Mouse (Mus musculus) intestine, embryonic 15.5 days (tissue): ENCODE measurements around the gene Ube2l3. TPM values are rescaled to one million over a fixed set of nuclear protein-coding genes. Genes with fewer than 3 reads are reported as not detected.
A peak's percentile ranks its signal among the peaks of the same experiment; 100 is the strongest.

Source experiments
- ATAC-seq: fragments of 200-750 bp; cut with Nextera tagmentation; 2 replicates; pipeline ENCODE4 v1.8.0; 2017; ENCODE audit warnings: moderate TSS enrichment, moderate library complexity
- H3K27ac ChIP-seq: fragments of 300-500 bp; sonication (generic); 2 replicates; pipeline ENCODE4 v1.5.1; 2015; ENCODE audit warnings: mild to moderate bottlenecking, inconsistent platforms
- H3K27me3 ChIP-seq: fragments of 300-500 bp; sonication (generic); replicated peaks from 2 replicates; pipeline ENCODE4 v1.6.1; 2015; ENCODE audit warnings: inconsistent platforms
- H3K36me3 ChIP-seq: fragments of 300-500 bp; sonication (generic); 2 replicates; pipeline ENCODE4 v1.6.1; 2015; ENCODE audit warnings: inconsistent platforms
- H3K4me1 ChIP-seq: fragments of 300-500 bp; sonication (generic); replicated peaks from 2 replicates; pipeline ENCODE4 v1.6.1; 2015; ENCODE audit warnings: inconsistent platforms
- H3K4me2 ChIP-seq: fragments of 300-500 bp; sonication (generic); replicated peaks from 2 replicates; pipeline ENCODE4 v1.6.1; 2015; ENCODE audit warnings: mild to moderate bottlenecking, inconsistent platforms
- H3K4me3 ChIP-seq: fragments of 300-500 bp; sonication (generic); replicated peaks from 2 replicates; pipeline ENCODE4 v1.5.1; 2015; ENCODE audit warnings: inconsistent platforms
- H3K9ac ChIP-seq: fragments of 300-500 bp; sonication (generic); 2 replicates; pipeline ENCODE4 v1.6.1; 2015; ENCODE audit warnings: inconsistent platforms
- H3K9me3 ChIP-seq: fragments of 300-500 bp; sonication (generic); 2 replicates; pipeline ENCODE4 v1.6.1; 2016; ENCODE audit warnings: inconsistent platforms
- WGBS: fragments of 180-500 bp; shearing (Covaris S2); methylation state at CpG from one replicate; pipeline ENCODE4 v1.1.7; 2015; 5-methylcytosine and 5-hydroxymethylcytosine counted together
- polyA plus RNA-seq: library from polyadenylated mRNA; unstranded; fragments of >200 nt; fragmentation: Nextera tagmentation; extraction: Ambion mirVana; gene quantifications from 2 replicates; pipeline ENCODE4 v1.2.1, GENCODE M21; 2015

Gene Ube2l3
- polyA plus RNA-seq: 352 and 386 TPM in 2 replicates

- 80% methylated on average over 1 of the region's 1 CpGs for WGBS
- H3K27ac ChIP-seq: no peak within 1 kb of the TSS; the same call in 1 of the 2 replicates
- ATAC-seq: no peak
- no peaks in the 10 kb centered on the region for H3K27me3 ChIP-seq
- H3K36me3 ChIP-seq: no peaks in the 10 kb centered on the region
- H3K4me2 ChIP-seq: peak within 1 kb of the TSS; percentile 69
- peak within 1 kb of the TSS; percentile 68 for H3K4me3 ChIP-seq
- no peaks in the 10 kb centered on the region for H3K9me3 ChIP-seq
- no peak within 1 kb of the TSS for H3K9ac ChIP-seq
- peaks cover 12% of the 10 kb centered on the region for H3K4me1 ChIP-seq
Observed at GRCm38 (mm10) chr16:17202549-17202948, at the start of gene Ube2l3. Gene Ube2l3, minus strand, starts transcription at chr16:17202649.

GRCm38 (mm10) chr16:17251539-17251938 is 49.1 kb upstream of the Ube2l3 start:
- peaks cover 36% of the 10 kb centered on the region for H3K4me1 ChIP-seq
- WGBS: 55% methylated on average over 3 of the region's 3 CpGs
- H3K9ac ChIP-seq: no peak overlapping the region
- no peak overlapping the region for H3K4me3 ChIP-seq
- H3K27me3 ChIP-seq: no peaks in the 10 kb centered on the region
- no peaks in the 10 kb centered on the region for H3K36me3 ChIP-seq
- H3K9me3 ChIP-seq: no peaks in the 10 kb centered on the region
- no peak overlapping the region for H3K27ac ChIP-seq
- H3K4me2 ChIP-seq: no peak overlapping the region
- peak; percentile 32 for ATAC-seq

- Histone ChIP-seq H3K4me1 (peaks cover 33% of the 10 kb centered on the region), H3K9ac (no peak overlapping the region), H3K9me3 (no peaks in the 10 kb centered on the region), H3K27me3 (no peaks in the 10 kb centered on the region), H3K27ac (0 out of 2 replicates have a peak overlapping the region, but pooled peaks have one; percentile 24), H3K4me3 (no peak overlapping the region), H3K4me2 (no peak overlapping the region), H3K36me3 (no peaks in the 10 kb centered on the region)
- ATAC-seq: peak; percentile 34; the same call in 1 of the 2 replicates
- WGBS: 44% methylated on average over 6 of the region's 6 CpGs
Observed at GRCm38 (mm10) chr16:17249135-17249534, 46.7 kb upstream of the Ube2l3 start.

GRCm38 (mm10) chr16:17247727-17248126 is 45.3 kb upstream of the Ube2l3 start:
- Histone ChIP-seq H3K4me2 (no peak overlapping the region), H3K36me3 (no peaks in the 10 kb centered on the region), H3K4me3 (no peak overlapping the region), H3K27me3 (no peaks in the 10 kb centered on the region), H3K27ac (no peak overlapping the region), H3K9me3 (no peaks in the 10 kb centered on the region), H3K9ac (no peak overlapping the region), H3K4me1 (peaks cover 28% of the 10 kb centered on the region)
- no peak for ATAC-seq
- WGBS: 56% methylated on average over 4 of the region's 4 CpGs

GRCm38 (mm10) chr16:17244996-17245395 is 42.5 kb upstream of the Ube2l3 start:
- Histone ChIP-seq H3K4me2 (no peak overlapping the region), H3K4me1 (peaks cover 19% of the 10 kb centered on the region), H3K9me3 (no peaks in the 10 kb centered on the region), H3K36me3 (no peaks in the 10 kb centered on the region), H3K9ac (no peak overlapping the region), H3K27me3 (no peaks in the 10 kb centered on the region), H3K4me3 (no peak overlapping the region), H3K27ac (no peak overlapping the region)
- 68% methylated on average over 1 of the region's 1 CpGs for WGBS
- no peak for ATAC-seq

- no peak overlapping the region for H3K4me3 ChIP-seq
- H3K4me1 ChIP-seq: peaks cover 25% of the 10 kb centered on the region
- H3K4me2 ChIP-seq: peak overlapping the region; percentile 14; the same call in 1 of the 2 replicates
- H3K27ac ChIP-seq: peak overlapping the region; percentile 48; the same call in 1 of the 2 replicates
- H3K9me3 ChIP-seq: no peaks in the 10 kb centered on the region
- 16% methylated on average over 1 of the region's 1 CpGs for WGBS
- H3K36me3 ChIP-seq: no peaks in the 10 kb centered on the region
- no peaks in the 10 kb centered on the region for H3K27me3 ChIP-seq
- peak; percentile 85 for ATAC-seq
- H3K9ac ChIP-seq: no peak overlapping the region
Observed at GRCm38 (mm10) chr16:17243731-17244130, 41.3 kb upstream of the Ube2l3 start.

- no peak overlapping the region for H3K4me3 ChIP-seq
- ATAC-seq: 0 out of 2 replicates have a peak, but pooled peaks have one; percentile 15
- H3K27ac ChIP-seq: no peak overlapping the region
- H3K9ac ChIP-seq: no peak overlapping the region
- H3K27me3 ChIP-seq: no peaks in the 10 kb centered on the region
- H3K9me3 ChIP-seq: no peaks in the 10 kb centered on the region
- H3K4me1 ChIP-seq: peaks cover 57% of the 10 kb centered on the region
- H3K4me2 ChIP-seq: 0 out of 2 replicates have a peak overlapping the region, but pooled peaks have one; percentile 3
- WGBS: 31% methylated on average over 2 of the region's 2 CpGs
- H3K36me3 ChIP-seq: no peaks in the 10 kb centered on the region
Observed at GRCm38 (mm10) chr16:17239409-17239808, 37.0 kb upstream of the Ube2l3 start.

GRCm38 (mm10) chr16:17237634-17238033 is 35.2 kb upstream of the Ube2l3 start:
- H3K9me3 ChIP-seq: no peaks in the 10 kb centered on the region
- peaks cover 57% of the 10 kb centered on the region for H3K4me1 ChIP-seq
- no peak overlapping the region for H3K4me3 ChIP-seq
- no peak overlapping the region for H3K27ac ChIP-seq
- no peak overlapping the region for H3K9ac ChIP-seq
- H3K4me2 ChIP-seq: no peak overlapping the region
- 61% methylated on average over 3 of the region's 3 CpGs for WGBS
- no peak for ATAC-seq
- no peaks in the 10 kb centered on the region for H3K36me3 ChIP-seq
- H3K27me3 ChIP-seq: no peaks in the 10 kb centered on the region

- Histone ChIP-seq H3K4me1 (peaks cover 52% of the 10 kb centered on the region), H3K27me3 (no peaks in the 10 kb centered on the region), H3K9me3 (no peaks in the 10 kb centered on the region), H3K4me2 (peak overlapping the region; percentile 95), H3K27ac (peak overlapping the region; percentile 94), H3K36me3 (no peaks in the 10 kb centered on the region), H3K4me3 (peak overlapping the region; percentile 95), H3K9ac (peak overlapping the region; percentile 92)
- 18% methylated on average over 9 of the region's 9 CpGs for WGBS
- no peak for ATAC-seq
Observed at GRCm38 (mm10) chr16:17234916-17235665, 32.6 kb upstream of the Ube2l3 start.

- H3K4me3 ChIP-seq: peak overlapping the region; percentile 95
- H3K4me1 ChIP-seq: peaks cover 47% of the 10 kb centered on the region
- H3K4me2 ChIP-seq: peak overlapping the region; percentile 95
- peak overlapping the region; percentile 92 for H3K9ac ChIP-seq
- no peaks in the 10 kb centered on the region for H3K27me3 ChIP-seq
- peak overlapping the region; percentile 94 for H3K27ac ChIP-seq
- H3K36me3 ChIP-seq: no peaks in the 10 kb centered on the region
- 2% methylated on average over 12 of the region's 12 CpGs for WGBS
- ATAC-seq: 0 out of 2 replicates have a peak, but pooled peaks have one; percentile 18
- H3K9me3 ChIP-seq: no peaks in the 10 kb centered on the region
Observed at GRCm38 (mm10) chr16:17234499-17234895, 32.0 kb upstream of the Ube2l3 start.

- Histone ChIP-seq H3K9ac (peak overlapping the region; percentile 92), H3K36me3 (no peaks in the 10 kb centered on the region), H3K4me1 (peaks cover 41% of the 10 kb centered on the region), H3K4me2 (peak overlapping the region; percentile 95), H3K4me3 (peak overlapping the region; percentile 95), H3K27me3 (no peaks in the 10 kb centered on the region), H3K27ac (peak overlapping the region; percentile 94), H3K9me3 (no peaks in the 10 kb centered on the region)
- under 1% methylated on average over 62 of the region's 62 CpGs for WGBS
- peak; percentile 42 for ATAC-seq
Observed at GRCm38 (mm10) chr16:17233702-17234498, 31.5 kb upstream of the Ube2l3 start.
